Mouse (Mus musculus): ENCODE results near the gene Zfp26.

Gene Zfp26

DNA sequence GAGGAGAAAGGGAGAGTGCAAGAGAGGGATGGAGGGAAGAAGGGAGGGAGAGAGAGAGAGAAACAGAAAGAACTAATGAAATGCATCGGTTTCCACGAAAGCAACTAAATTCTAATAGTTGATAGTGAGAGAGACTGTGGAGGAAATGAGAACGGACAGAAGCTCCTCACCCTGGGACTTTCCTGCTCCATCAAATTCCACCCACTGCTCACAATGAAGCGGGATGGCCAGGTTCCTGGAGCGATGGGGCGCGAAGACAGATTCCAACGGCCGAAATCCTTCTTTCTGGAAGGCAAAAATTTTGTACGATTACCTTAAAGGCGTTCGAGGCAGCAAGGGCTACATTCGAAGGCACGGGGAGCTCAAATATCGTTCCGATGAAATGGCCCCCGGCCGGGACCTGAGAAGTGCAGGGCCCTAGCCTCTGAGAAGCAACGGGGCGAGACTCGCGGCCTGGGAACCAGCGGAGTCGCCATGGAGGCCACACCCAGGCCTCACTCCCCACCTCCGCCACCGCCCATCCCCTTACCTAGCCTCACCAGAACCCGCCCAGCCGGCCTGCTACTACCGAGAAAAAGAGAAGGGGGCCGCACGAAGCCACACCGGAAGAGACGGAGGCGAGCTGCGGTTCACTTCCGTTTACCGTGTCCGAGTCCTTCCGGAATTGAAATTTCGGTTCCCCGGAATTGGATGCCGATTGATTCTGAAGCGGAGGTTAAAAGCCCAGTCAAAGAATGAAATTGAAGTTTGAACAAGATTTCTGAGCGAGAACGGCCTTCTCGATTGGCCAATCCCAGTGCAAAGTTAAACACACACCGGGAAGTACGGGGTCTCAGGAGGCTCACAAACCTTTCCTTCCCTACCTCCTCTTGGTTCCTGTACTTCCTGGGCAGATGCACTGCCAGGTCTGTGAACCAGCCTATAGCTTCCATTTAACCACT is at the start of gene Zfp26:
Gene Zfp26 (minus strand): TSS at position 786 of the 941 bp plus-strand sequence.
- DNase-seq (ENCODE audit: low read depth, low spot score): peak; percentile 86

- DNase-seq (ENCODE audit: low read depth, low spot score): no peak
Measured at GRCm38 (mm10) chr9:20509676-20510075, 49.7 kb upstream of the Zfp26 start.

- no peak for DNase-seq (ENCODE audit: low read depth, low spot score)
Measured at GRCm38 (mm10) chr9:20504801-20505200, 44.8 kb upstream of the Zfp26 start.

GRCm38 (mm10) chr9:20493281-20493680 is 33.3 kb upstream of the Zfp26 start:
- peak; percentile 40 for DNase-seq (ENCODE audit: low read depth, low spot score)

- peak; percentile 95 for DNase-seq (ENCODE audit: low read depth, low spot score)
Measured at GRCm38 (mm10) chr9:20492527-20493233, 32.7 kb upstream of the Zfp26 start, which contains the start of gene Zfp426. TSS of gene Zfp426 (minus strand) at chr9:20492746.

DNA sequence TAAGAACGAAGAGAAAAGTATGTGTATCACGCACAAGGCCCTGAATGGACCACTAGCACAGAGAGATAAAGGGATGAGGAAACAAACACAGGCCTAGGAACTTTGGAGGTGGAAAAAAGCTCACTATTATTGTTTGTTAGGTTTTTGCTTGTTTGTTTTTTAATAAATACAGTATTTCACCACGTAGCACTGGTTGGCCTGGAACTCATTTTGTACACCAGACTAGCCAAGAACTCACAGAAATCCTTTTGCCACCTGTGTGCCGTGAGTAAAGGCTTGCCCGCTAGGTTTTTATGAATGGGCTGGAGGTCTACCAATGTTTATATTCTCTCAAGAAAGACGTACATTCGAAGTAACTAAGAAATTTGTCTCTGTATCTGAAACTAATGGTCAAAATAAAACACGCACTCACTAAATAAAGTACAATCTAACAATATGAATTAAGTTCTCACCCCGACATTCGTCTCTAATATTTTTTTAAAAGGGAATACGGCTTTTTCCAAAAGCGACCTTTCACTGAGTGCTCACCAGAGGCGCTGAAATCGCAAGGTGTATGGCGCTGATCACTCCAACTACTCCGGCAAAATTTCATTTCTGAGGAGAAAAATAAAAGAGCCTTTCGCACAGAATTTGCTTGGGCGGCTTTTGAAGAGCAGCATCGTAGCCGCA is 32.0 kb upstream of the Zfp26 start:
- DNase-seq (ENCODE audit: low read depth, low spot score): no peak

DNA sequence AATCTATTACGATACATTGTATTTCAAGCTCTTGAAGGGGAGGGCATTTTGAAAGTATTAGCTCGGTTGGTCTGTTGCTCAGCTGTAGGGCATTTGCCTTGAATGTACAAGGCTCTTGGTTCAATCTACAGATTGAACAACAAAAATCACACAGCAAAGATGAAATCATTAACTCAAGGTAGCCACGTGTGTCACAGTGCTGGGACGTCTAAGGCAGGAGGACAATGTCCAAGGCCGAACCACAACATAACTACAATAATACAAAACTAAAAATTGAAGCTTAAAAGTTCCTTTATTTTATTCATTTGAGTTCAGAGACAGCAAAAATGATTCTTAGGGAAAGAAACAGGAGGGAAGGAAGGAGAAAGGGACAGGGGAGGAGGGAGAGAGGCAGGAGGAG is 29.6 kb upstream of the Zfp26 start:
- no peak for DNase-seq (ENCODE audit: low read depth, low spot score)

- DNase-seq (ENCODE audit: low read depth, low spot score): no peak
Measured at GRCm38 (mm10) chr9:20479396-20479795, 19.4 kb upstream of the Zfp26 start.

GRCm38 (mm10) chr9:20476632-20477031 is 16.7 kb upstream of the Zfp26 start:
- no peak for DNase-seq (ENCODE audit: low read depth, low spot score)

GRCm38 (mm10) chr9:20466761-20467442 is 6.9 kb upstream of the Zfp26 start:
- DNase-seq (ENCODE audit: low read depth, low spot score): peak; percentile 73

- DNase-seq (ENCODE audit: low read depth, low spot score): no peak
Measured at GRCm38 (mm10) chr9:20453647-20454046, 6.3 kb downstream of the Zfp26 start.

DNA sequence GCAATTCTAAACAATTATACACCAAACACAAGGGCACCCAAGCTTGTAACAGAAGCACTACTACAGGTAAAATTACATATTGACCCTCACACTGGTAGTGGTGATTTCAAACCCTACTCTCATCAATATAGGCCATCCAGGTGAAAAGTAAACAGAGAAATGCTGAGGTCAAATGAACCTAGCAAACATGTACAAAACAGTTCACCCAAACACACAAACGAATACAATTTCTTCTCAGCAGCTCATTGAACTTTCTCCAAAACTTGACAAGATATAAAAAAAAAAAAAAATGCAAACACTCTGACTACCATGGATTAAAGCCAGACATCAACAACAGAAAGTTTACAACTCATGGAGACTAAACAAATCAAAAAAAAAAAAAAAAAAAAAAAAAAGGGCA is 8.5 kb downstream of the Zfp26 start:
- no peak for DNase-seq (ENCODE audit: low read depth, low spot score)

DNA sequence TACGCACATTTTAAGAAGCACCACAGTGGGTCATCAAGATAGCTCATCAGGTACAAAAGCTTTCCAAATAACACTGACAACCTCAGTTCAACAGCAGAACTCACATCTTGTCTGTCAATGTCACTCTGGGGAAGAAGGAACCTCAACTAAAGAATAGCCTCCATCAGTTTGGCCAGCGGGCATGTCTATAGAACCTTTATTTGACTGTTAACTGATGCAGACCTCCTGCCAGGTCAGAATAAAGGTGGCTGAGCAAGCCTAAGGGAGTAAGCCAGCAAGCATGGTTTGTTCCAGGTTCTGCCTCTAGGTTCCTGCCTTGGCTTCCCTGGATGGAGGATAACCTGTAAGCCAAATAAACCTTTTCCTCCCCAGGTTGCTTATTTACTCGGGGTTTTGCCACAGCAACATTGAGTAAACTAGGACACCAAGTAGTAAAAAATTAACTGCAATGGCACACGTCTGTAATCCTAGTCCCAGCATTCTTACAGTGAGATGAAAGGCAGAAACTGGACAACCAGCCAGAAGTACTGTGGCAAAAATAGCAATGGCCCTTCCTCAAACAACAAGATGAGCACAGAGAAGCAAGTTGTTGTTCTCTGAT is 16.7 kb downstream of the Zfp26 start:
- DNase-seq (ENCODE audit: low read depth, low spot score): no peak

- no peak for DNase-seq (ENCODE audit: low read depth, low spot score)
Measured at GRCm38 (mm10) chr9:20430004-20430403, 30.0 kb downstream of the Zfp26 start.

DNA sequence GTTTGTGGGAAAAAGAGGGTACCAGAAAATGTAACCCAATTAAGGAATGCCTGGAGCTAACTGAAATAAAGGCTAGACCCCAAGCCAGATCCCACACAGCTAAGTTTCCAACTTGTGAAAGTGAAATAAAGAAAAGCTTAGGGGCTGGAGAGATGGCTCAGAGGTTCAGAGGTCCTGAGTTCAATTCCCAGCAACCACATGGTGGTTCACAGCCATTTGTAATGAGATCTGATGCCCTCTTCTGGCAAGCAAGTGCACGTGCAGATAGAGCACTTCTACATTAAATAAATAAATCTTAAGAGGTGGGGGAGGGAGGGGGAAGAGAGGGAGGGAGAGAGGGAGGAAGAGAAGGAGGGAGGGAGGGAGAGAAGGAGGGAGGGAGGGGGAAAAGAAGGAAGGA is 48.5 kb downstream of the Zfp26 start:
- DNase-seq (ENCODE audit: low read depth, low spot score): no peak

DNA sequence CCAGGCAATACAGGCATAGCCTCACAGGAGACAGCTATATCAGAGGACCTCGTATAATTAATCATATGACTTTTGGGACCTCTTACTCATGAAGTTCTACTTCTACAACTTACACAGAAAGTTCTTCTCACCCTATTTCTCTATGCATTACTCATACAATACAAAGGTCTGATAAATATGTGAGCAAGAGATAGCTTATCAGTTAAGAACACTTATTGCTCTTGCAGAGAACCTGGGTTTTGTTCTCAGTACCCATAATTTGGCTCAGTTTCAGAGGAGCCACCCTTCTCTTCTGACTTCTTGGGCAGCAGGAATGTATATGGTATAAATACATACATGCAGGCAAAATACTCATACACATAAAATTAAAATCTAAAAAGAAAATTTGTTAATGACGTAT is 50.6 kb downstream of the Zfp26 start:
- DNase-seq (ENCODE audit: low read depth, low spot score): no peak

DNA sequence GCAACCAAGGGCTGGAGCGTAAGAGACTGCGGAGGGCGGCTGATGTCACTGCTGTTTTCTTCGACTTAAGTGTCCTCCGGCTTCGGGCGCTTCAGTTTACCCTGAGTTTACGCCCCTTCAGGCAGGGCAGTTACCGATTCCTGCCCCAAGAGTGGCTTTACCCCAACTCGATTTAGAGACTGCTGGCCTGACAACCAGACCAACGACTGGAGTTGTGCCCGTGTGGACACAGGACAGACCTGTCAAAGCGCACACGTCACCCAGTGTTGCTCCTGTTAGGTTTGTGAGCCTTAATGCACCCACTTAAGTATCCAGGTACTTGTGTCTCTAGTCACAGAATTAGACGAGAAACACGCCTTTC is 74.6 kb downstream of the Zfp26 start:
- no peak for DNase-seq (ENCODE audit: low read depth, low spot score)

- peak; percentile 94 for DNase-seq (ENCODE audit: low read depth, low spot score)
Measured at GRCm38 (mm10) chr9:20384532-20385342, 75.2 kb downstream of the Zfp26 start, which contains the start of gene Zfp560. TSS of gene Zfp560 (minus strand) at chr9:20385177.

GRCm38 (mm10) chr9:20383659-20384058 is 76.3 kb downstream of the Zfp26 start:
- DNase-seq (ENCODE audit: low read depth, low spot score): no peak

All from CD4-positive helper T cell, adult 2 months (primary cell).